Mouse (Mus musculus) retina, postnatal 1 day (tissue): ENCODE measurements at regions not wholly inside any gene's neighbourhood (a gene's known extent, or its start where the extent isn't known, plus 50 kb on each side); places are given as distances from the start of the nearest gene placed in this dataset.

Experiments used
- DNase-seq: peaks from one replicate; pipeline ENCODE4 v3.0.0-alpha.2; 2012

- no peak for DNase-seq
These were observed 59.4 kb upstream of the Ifne start for GRCm38 (mm10) chr4:88939397-88939796.

DNA sequence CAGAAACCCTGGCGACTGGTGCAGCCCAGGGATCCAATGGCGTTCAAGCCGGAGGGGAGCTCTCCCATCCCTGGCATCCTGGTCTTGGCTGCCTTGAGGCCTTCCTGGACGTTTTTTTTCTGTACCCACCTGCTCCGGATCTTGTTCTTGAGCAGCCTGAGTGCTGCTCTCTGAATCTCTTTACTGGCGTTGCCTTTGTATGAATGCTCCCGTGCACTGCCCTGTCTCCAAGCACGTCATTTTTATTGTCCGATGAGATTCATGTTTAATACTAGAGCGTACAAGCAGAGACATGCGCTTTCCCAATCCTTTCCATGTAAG, 58.7 kb upstream of the Ifne start:
- no peak for DNase-seq

- DNase-seq, result peak; percentile 73
These were observed 58.1 kb upstream of the Ifne start for GRCm38 (mm10) chr4:88937866-88938711.

GRCm38 (mm10) chr4:88936976-88937375, 57.0 kb upstream of the Ifne start:
- DNase-seq, result peak; percentile 7

- no peak for DNase-seq
These were observed 55.9 kb upstream of the Ifne start for GRCm38 (mm10) chr4:88935901-88936300.

DNA sequence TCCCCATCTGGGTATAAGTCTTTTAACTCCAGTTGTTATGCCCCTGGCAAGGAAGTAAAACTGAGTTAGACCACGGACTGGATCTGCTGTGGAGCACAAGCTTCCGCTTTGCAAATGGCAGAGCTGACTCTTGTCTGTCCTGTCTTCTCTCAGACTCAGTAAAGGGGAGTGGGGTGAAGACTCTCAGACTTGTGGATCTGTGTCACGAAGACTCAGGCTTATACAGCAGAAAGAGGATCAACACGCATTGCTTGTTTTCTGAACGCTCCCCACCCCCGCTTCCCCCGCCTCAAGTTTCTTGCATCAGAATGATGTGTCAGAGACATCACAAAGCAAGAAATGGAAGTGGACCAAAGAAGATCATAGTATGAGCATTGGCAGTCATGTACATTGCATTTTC, 55.3 kb upstream of the Ifne start:
- DNase-seq, result peak; percentile 10

- no peak for DNase-seq
These were observed 54.4 kb upstream of the Ifne start for GRCm38 (mm10) chr4:88934266-88935025.

GRCm38 (mm10) chr4:88931217-88931616, 51.2 kb upstream of the Ifne start:
- DNase-seq, result no peak
